Mouse (Mus musculus): ENCODE data around the gene Fitm1. TPM values are rescaled to one million over a fixed set of nuclear protein-coding genes. Genes with fewer than 3 reads are reported as not detected.

The Fitm1 gene
- polyA plus RNA-seq, 1 experiment: not detected

DNA sequence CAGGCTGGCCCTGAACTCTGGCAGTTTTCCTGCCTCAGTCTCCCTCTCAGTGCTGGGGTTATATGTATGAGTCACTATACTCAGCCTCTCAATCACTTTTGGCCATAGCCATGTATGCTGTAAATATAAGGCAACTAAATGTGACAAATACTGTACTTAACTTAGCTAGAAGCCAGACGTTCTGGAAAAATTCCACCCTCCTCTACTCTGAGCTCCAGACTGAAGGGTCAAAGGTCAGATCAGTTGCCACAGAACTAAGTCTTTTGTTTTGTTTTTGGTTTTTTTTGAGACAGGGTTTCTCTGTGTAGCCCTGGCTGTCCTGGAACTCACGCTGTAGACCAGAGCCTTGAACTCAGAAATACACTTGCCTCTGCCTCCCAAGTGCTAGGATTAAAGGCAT is 40.5 kb downstream of the Fitm1 start:
- Histone ChIP-seq H3K36me3 (ENCODE audit: control insufficient read depth) (peaks cover 3% of the 10 kb centered on the region), H3K9me3 (ENCODE audit: control insufficient read depth, low read length) (no peaks in the 10 kb centered on the region), H3K4me3 (replicated peaks) (no peak overlapping the region), H3K4me1 (ENCODE audit: control insufficient read depth) (peaks cover 64% of the 10 kb centered on the region), H3K27me3 (ENCODE audit: control insufficient read depth) (no peaks in the 10 kb centered on the region)
- TF ChIP-seq TAL1 (IDR thresholded peaks at IDR 0.05; ENCODE audit: low read length) (no peak), GATA1 (IDR thresholded peaks at IDR 0.05; ENCODE audit: low read length) (no peak)

DNA sequence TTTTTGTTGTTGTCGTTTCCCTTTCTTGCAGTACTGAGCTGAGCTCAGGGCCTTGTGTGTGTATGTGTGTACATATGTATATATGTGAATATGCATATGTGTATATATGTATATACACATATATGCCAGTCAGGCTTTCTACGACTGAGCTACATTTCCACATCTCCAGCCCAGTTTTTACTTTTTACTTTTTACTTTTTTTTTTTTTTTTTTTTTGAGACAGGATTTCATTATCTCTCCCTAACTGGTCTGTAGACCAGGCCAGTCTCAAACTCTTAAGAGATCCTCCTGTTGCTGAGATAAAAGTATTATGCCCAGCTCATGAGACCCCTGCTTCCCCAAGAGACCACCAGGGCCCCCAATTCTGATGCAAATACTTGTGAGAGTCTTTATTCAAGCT is 41.4 kb downstream of the Fitm1 start:
- H3K9me3 ChIP-seq (ENCODE audit: control insufficient read depth, low read length): no peaks in the 10 kb centered on the region
- H3K4me1 ChIP-seq (ENCODE audit: control insufficient read depth): peaks cover 66% of the 10 kb centered on the region
- no peak for TF ChIP-seq GATA1 (IDR thresholded peaks at IDR 0.05; ENCODE audit: low read length)
- no peak for TF ChIP-seq TAL1 (IDR thresholded peaks at IDR 0.05; ENCODE audit: low read length)
- H3K4me3 ChIP-seq (replicated peaks): no peak overlapping the region
- H3K36me3 ChIP-seq (ENCODE audit: control insufficient read depth): no peaks in the 10 kb centered on the region
- no peaks in the 10 kb centered on the region for H3K27me3 ChIP-seq (ENCODE audit: control insufficient read depth)

DNA sequence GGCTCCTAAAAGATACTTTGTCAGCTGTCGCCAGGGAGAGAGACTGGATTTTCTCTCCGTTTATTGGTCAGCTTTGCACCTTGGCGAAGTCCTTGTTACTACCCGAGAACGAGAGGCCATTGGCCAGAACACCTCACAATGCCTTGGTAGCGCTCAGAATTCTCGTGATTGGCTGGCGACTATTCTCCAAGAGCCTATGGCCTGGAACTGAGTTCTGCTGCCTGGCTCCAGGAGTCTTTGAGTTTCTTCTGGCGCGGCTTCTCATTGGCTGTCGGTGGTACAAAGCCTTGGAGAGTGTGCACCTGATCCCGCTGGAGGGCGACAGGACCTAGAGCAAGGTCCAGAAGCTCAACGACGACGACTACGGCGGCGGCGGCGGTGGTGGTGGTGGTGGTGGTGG is 42.4 kb downstream of the Fitm1 start, which contains the start of gene Rec8:
TSS of gene Rec8 (plus strand) at position 216 of the 400 bp plus-strand sequence.
- H3K36me3 ChIP-seq (ENCODE audit: control insufficient read depth): no peaks in the 10 kb centered on the region; the same call in 1 of the 2 replicates
- H3K9me3 ChIP-seq (ENCODE audit: control insufficient read depth, low read length): no peaks in the 10 kb centered on the region
- no peaks in the 10 kb centered on the region for H3K27me3 ChIP-seq (ENCODE audit: control insufficient read depth)
- H3K4me3 ChIP-seq (replicated peaks): peak within 1 kb of the TSS; percentile 23
- H3K4me1 ChIP-seq (ENCODE audit: control insufficient read depth): peaks cover 71% of the 10 kb centered on the region
- TF ChIP-seq GATA1 (IDR thresholded peaks at IDR 0.05; ENCODE audit: low read length): no peak
- no peak for TF ChIP-seq TAL1 (IDR thresholded peaks at IDR 0.05; ENCODE audit: low read length)

DNA sequence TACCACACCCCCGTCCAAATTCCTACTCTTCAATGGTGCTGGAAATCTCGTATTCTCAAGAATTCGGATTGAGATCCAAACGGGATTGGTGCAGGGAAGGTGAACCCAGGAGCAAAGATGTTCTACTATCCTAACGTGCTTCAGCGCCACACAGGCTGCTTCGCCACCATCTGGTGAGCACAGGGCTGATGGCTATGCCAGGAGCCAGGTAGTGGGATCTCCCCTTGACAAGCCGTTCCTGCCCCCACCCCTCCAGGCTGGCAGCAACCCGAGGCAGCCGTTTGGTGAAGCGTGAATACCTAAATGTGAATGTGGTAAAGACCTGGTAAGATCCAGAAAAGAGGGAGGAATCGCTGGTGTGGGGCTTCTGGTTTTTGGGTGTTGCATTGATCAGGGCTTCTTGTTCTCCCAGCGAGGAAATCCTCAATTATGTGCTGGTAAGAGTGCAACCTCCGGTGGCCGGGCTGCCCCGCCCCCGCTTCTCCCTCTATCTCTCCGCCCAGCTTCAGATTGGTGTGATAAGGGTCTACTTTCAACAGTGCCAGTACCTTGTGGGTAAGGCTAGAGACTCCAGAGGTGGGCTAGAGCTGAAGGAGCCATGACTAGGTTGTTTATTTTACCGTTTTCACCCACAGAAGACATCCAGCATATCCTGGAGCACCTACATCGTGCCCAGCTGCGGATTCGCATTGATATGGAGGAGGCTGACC is 43.2 kb downstream of the Fitm1 start:
- TF ChIP-seq GATA1 (IDR thresholded peaks at IDR 0.05; ENCODE audit: low read length) (peak; percentile 69), TAL1 (IDR thresholded peaks at IDR 0.05; ENCODE audit: low read length) (no peak)
- Histone ChIP-seq H3K27me3 (ENCODE audit: control insufficient read depth) (no peaks in the 10 kb centered on the region), H3K36me3 (ENCODE audit: control insufficient read depth) (peaks cover 2% of the 10 kb centered on the region), H3K9me3 (ENCODE audit: control insufficient read depth, low read length) (no peaks in the 10 kb centered on the region), H3K4me1 (ENCODE audit: control insufficient read depth) (peaks cover 64% of the 10 kb centered on the region), H3K4me3 (replicated peaks) (peak overlapping the region; percentile 23)

Other genes with a start within 250 kb of the Fitm1 start
- 9.0 and 11.6 TPM in 2 replicates for gene Dhrs4, start 96.9 kb upstream of the Fitm1 start, polyA plus RNA-seq (2012)
- 0.03 TPM in 1 of 2 replicates, not detected in the other for gene Carmil3, start 85.0 kb upstream of the Fitm1 start, polyA plus RNA-seq (2012)
- not detected in 2 replicates for gene Cpne6, start 65.2 kb upstream of the Fitm1 start, polyA plus RNA-seq (2012)
- 0.01 TPM in 1 of 2 replicates, not detected in the other for gene Nrl, start 50.6 kb upstream of the Fitm1 start, polyA plus RNA-seq (2012)
- gene Pck2, start 35.4 kb upstream of the Fitm1 start, polyA plus RNA-seq (2012): 6.1 and 9.3 TPM in 2 replicates
- gene Dcaf11, start 15.6 kb upstream of the Fitm1 start, polyA plus RNA-seq (2012): 3.5 and 4.3 TPM in 2 replicates
- gene A730061H03Rik, start 15.2 kb upstream of the Fitm1 start, polyA plus RNA-seq (2012): not detected in 2 replicates
- gene Psme1, start 2.5 kb downstream of the Fitm1 start, polyA plus RNA-seq (2012): 3.2 and 4.3 TPM in 2 replicates
- gene Emc9, start 9.7 kb downstream of the Fitm1 start, polyA plus RNA-seq (2012): 3.5 and 3.8 TPM in 2 replicates
- 4.4 and 7.0 TPM in 2 replicates for gene Psme2, start 15.5 kb downstream of the Fitm1 start, polyA plus RNA-seq (2012)
- gene Rnf31, start 16.1 kb downstream of the Fitm1 start, polyA plus RNA-seq (2012): 0.86 and 1.1 TPM in 2 replicates
- gene Irf9, start 28.0 kb downstream of the Fitm1 start, polyA plus RNA-seq (2012): 3.3 and 4.8 TPM in 2 replicates
- 0.14 and 0.15 TPM in 2 replicates for gene Rec8, start 42.4 kb downstream of the Fitm1 start, polyA plus RNA-seq (2012)
- 2.2 and 2.9 TPM in 2 replicates for gene Ipo4, start 60.3 kb downstream of the Fitm1 start, polyA plus RNA-seq (2012)
- 0.01 and 0.44 TPM in 2 replicates for gene Gm49378, start 62.3 kb downstream of the Fitm1 start, polyA plus RNA-seq (2012)
- 1.1 and 1.7 TPM in 2 replicates for gene Tm9sf1, start 68.2 kb downstream of the Fitm1 start, polyA plus RNA-seq (2012)
- 0.05 TPM in 1 of 2 replicates, not detected in the other for gene Tssk4, start 74.6 kb downstream of the Fitm1 start, polyA plus RNA-seq (2012)
- 1.0 and 1.4 TPM in 2 replicates for gene Mdp1, start 84.9 kb downstream of the Fitm1 start, polyA plus RNA-seq (2012)
- 1.9 and 2.5 TPM in 2 replicates for gene Gmpr2, start 96.3 kb downstream of the Fitm1 start, polyA plus RNA-seq (2012)
- 6.8 and 9.0 TPM in 2 replicates for gene Nedd8, start 96.5 kb downstream of the Fitm1 start, polyA plus RNA-seq (2012)
- gene Tinf2, start 106.2 kb downstream of the Fitm1 start, polyA plus RNA-seq (2012): 3.6 and 4.0 TPM in 2 replicates
- gene Tgm1, start 138.3 kb downstream of the Fitm1 start, polyA plus RNA-seq (2012): 0.03 and 0.05 TPM in 2 replicates
- 0.28 and 0.46 TPM in 2 replicates for gene Rabggta, start 146.6 kb downstream of the Fitm1 start, polyA plus RNA-seq (2012)
- 0.64 TPM in 1 of 2 replicates, not detected in the other for gene Dhrs1, start 170.1 kb downstream of the Fitm1 start, polyA plus RNA-seq (2012)
- gene Nop9, start 170.1 kb downstream of the Fitm1 start, polyA plus RNA-seq (2012): 1.1 and 1.5 TPM in 2 replicates
- 0.08 and 0.22 TPM in 2 replicates for gene Cideb, start 182.8 kb downstream of the Fitm1 start, polyA plus RNA-seq (2012)
- gene Ltb4r2, start 185.8 kb downstream of the Fitm1 start, polyA plus RNA-seq (2012): not detected in 2 replicates
- gene Ltb4r1, start 190.3 kb downstream of the Fitm1 start, polyA plus RNA-seq (2012): 0.08 and 0.13 TPM in 2 replicates
- gene Adcy4, start 208.5 kb downstream of the Fitm1 start, polyA plus RNA-seq (2012): 0.02 TPM in 1 of 2 replicates, not detected in the other
- 0.47 and 0.58 TPM in 2 replicates for gene Ripk3, start 213.2 kb downstream of the Fitm1 start, polyA plus RNA-seq (2012)
- gene Nfatc4, start 247.5 kb downstream of the Fitm1 start, polyA plus RNA-seq (2012): not detected in 2 replicates

All from erythroblast, embryonic 14.5 days (primary cell).